Mouse (Mus musculus): ENCODE results near the gene Olfr324. TPM values are rescaled to one million over a fixed set of nuclear protein-coding genes. Genes with fewer than 3 reads are reported as not detected.
A peak's percentile ranks its signal among the peaks of the same experiment; 100 is the strongest.

The Olfr324 gene
- not detected for total RNA-seq (2021)
- long read RNA-seq, experiment 1 = 0 reads
- long read RNA-seq, experiment 2 = 0 reads

DNA sequence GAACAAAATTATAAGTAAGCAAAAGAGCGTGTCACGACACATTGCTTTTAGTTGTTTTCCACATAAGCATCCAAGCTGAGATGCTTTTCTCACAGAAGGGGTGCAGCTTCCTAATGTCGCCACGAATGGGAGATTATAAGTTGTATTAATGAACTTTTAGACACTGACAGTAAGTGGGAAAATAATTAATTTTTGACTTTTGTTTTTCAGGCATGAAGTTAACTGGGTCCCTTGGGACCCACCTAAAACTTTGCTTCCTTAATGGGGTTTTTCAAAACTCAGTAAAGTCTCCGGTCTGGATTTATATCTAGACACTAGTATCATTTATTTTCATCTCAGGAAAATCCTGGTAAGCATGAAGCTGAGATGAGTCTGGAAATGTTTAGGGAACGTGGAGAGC, at the start of gene Olfr324:
Olfr324 (plus strand) TSS at position 301 of the 400 bp plus-strand sequence.
- DNase-seq (ENCODE audit: low spot score in 2 of 2) = no peak
- intact Hi-C loops (cut with DNase I) = no loop called here

DNA sequence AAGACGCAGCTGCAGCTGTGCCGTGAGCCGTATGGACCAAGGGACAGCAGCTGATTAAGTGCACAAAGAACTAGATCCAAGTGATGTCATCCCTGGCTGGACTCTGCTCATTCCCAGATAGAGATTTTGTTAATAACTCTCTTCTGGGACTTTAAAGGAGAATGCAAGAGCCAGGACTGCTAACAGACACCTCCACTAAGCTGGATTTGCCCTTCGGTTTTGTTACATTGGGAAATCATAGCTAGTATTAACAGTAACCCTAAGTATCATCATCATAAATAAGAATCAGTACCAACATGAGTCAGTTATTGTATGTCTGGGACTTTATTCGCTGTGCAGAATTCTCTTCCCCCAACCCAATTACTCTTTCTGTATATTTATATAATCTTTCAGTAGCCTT, 48.6 kb upstream of the Olfr324 start, which contains the start of gene Olfr329-ps:
Olfr329-ps (minus strand) TSS at position 101 of the 400 bp plus-strand sequence.
- DNase-seq (ENCODE audit: low spot score in 2 of 2) = no peak
- intact Hi-C loops (cut with DNase I) = no loop called here

DNA sequence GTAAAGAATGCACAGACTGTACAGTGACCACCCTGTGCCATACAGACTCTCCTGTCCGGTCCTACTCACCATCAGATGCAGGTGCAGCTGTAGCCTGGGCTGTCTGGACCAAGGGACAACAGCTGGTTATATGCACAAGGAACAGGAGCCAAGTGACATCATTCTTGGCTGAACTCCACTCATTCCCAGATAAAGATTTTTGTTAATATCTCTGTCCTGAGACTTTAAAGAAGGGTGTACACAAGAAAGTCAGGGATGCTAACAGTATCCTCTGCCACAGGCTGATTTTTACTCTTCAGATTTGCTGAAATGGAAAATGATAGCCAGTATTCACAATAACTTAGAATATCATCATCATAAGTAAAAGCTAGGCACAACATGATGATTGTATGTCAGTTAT, 39.4 kb upstream of the Olfr324 start, which contains the start of gene Olfr328:
Olfr328 (minus strand) TSS at position 101 of the 400 bp plus-strand sequence.
- no peak for DNase-seq (ENCODE audit: low spot score in 2 of 2)
- intact Hi-C loops (cut with DNase I) = no loop called here

DNA sequence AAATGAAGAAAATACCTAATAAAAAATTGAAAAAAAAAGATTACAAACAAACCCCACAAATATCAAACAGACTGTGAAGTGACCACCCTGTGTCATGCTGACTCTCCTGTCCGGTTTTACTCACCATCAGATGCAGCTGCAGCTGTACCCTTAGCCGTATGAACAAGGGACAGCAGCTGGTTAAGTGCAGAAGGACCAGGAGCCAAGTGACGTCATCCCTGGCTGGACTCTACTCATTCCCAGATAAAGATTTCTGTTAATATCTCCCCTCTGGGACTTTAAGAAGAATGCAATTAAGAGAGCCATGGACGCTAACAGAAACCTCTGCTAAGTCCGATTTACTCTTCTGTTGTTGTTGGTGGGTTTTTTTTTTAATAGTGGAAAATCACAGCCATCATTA, 24.5 kb upstream of the Olfr324 start, which contains the start of gene Olfr224:
Olfr224 (minus strand) TSS at position 149 of the 400 bp plus-strand sequence.
- intact Hi-C loops (cut with DNase I) = no loop called here
- DNase-seq (ENCODE audit: low spot score in 2 of 2) = no peak

DNA sequence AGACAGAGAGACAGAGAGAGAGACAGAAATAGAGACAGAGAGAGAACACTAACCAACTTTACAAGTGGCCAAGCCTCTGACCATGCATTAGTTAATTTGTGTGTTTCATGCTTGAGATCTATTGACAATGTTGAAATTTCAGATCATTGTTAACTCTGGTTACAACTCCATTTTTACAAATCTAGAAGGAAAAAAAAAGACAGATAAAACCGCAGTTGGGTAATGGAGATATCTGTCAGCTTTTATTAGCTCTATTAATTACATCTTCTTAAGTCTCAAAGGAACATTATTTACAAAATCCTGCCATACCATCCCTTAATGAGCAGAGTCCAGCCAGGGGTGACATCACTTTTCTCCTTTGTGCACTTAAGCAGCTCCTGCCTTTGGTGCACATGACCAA, 17.5 kb upstream of the Olfr324 start, which contains the start of gene Olfr325:
Olfr325 (plus strand) TSS at position 301 of the 400 bp plus-strand sequence.
- intact Hi-C loops (cut with DNase I) = no loop called here
- no peak for DNase-seq (ENCODE audit: low spot score in 2 of 2)

DNA sequence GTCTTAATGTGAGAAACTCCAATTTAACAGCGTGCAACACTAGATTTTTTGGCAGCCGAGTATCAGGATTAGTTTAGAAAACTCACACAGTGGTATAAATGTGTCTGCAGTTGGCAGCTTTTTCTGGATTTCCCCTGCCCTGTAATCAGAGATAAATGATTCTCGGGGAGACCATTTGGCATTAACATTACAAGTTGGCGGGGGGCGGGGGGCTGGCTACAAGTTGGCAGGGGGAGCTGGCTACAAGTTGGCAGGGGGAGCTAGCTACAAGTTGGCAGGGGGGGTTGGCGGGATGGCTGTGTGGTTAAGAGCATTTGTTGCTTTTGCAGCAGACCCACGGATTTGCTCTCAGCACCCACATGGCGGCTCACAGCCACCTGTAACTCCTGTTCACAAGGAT, 16.3 kb upstream of the Olfr324 start:
- intact Hi-C loops (cut with DNase I) = no loop called here
- DNase-seq (ENCODE audit: low spot score in 2 of 2) = peak; percentile 20 to 52

DNA sequence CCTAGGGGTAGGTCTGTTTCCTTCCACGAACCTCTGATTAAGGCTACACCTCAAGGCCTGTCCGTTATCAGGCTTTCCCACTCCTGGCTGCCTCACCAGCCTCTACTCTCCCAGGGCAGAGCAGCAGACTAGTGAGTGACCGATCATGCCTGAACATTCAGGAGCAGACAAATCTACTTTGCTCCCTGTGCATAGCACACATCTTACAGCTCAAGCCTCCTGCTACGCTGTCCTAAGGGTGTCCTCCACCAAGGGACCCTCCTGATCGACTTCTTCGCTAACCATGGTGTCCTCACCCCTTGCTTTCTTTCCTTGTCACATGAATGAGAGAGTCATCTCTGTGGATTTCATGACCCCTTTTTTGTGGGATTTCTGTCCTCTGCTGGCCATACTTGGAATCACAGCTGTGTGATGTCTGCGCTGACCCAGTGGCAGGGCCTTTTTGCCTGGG, 7.0 kb upstream of the Olfr324 start:
- peak in 1 of 2 experiments; percentile 28 for DNase-seq (ENCODE audit: low spot score in 2 of 2)
- intact Hi-C loops (cut with DNase I) = loop anchor here (10.0 kb wide), 1 partner anchor 183 kb away; no protein-coding TSS in a partner anchor

DNA sequence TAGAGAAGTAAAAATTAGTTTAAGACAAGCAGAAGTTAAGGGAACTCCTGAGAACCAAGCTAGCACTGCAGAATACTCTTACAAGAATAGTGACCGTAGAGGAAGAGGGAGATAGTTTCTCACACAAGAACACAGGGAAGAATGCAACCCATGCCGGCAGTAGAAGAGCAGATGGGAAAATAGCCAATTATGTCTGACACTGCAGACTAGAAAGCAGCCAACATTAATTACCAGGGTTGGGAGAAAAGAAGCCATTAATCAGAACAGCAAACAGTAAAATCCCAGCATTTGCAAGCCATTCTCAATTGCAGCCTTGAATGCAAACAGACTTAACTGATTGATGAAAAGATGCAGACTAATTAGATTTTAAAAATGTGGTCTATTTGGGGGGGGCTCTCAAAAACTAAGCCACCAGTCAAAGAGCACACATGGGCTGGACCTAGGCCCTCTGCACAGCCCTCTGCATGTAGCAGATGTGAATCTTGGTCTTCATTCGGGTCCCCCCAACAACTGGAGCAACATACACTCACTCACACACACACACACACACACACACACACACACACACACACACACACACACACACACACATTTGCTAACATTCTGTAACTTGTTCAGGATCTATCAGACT, 6.2 kb upstream of the Olfr324 start:
- intact Hi-C loops (cut with DNase I) = loop anchor here (10.0 kb wide), 1 partner anchor 184 kb away; no protein-coding TSS in a partner anchor
- no peak for DNase-seq (ENCODE audit: low spot score in 2 of 2)

DNA sequence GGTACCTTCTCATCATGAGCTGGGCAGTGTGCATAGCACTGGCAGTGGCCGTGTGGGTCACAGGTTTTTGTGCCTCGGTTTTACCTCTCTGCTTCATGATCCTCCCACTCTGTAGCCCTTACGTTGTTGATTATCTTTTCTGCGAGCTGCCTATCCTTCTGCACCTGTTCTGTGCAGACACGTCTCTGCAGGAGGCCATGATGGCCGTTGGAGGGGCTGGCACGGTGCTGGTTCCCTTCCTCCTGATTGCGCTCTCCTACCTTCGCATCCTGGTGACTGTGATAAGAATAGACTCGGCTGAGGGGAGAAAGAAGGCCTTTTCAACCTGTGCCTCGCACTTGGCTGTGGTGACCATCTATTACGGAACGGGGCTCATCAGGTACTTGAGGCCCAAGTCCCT, 2.9 kb downstream of the Olfr324 start:
- DNase-seq (ENCODE audit: low spot score in 2 of 2) = no peak
- intact Hi-C loops (cut with DNase I) = no loop called here

DNA sequence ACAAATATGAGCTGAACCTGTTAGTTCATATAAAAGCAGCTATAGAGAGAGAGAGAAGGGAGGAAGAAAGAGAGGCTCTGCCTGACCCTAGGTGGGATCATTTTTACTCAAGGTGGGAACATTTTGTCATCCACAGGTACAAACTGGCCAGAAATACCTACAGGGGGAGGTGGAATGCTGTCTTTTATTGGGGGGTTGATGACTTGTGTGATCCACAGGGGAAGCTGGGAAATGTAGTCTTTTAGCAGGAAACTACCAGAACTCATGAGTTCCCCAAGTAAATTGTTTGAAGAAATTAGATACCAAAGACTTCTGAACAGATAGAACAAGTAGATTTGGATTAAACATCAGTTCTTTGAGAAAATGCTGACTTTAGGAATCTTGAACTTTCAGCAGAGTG, 7.1 kb downstream of the Olfr324 start:
- intact Hi-C loops (cut with DNase I) = no loop called here

DNA sequence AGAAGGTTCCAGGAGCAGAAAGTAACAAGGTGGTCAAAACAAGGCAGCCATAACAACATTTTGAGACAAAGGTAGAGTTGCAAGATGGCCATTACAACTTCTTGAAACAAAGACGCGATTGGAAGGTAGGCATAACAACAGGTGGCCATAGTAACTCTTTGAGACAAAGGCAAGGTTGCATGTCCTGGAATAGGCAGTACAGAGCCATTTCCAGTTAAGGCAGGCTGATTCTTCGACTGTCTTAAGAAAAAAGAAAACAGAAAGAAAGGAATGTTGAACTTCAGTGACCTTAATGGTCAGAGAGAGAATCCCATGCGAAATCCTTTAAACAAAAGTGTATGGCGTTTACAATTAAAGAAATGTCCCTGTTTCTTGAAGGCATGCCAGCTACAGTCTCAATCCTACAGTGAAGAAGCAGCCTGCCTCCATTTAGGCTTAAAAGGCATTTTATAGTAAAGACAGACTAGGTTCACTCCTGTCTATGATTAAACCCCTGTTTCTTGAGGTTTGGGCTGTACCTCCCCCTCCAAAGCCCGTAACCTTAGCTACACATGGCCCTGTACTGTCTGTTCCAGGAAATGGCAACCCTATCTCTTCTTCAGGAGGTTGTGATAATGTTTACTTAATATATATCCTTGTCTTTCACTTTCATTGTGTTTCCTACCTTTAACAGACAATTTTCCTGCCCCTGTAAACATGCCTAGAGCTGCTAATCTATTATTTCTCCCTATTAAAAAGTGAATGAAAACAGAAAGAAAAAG, 8.1 kb downstream of the Olfr324 start:
- intact Hi-C loops (cut with DNase I) = no loop called here

More for the DNA sequence above, 7.1 kb downstream of the Olfr324 start:
- no peak for DNase-seq (ENCODE audit: low spot score in 2 of 2)

DNA sequence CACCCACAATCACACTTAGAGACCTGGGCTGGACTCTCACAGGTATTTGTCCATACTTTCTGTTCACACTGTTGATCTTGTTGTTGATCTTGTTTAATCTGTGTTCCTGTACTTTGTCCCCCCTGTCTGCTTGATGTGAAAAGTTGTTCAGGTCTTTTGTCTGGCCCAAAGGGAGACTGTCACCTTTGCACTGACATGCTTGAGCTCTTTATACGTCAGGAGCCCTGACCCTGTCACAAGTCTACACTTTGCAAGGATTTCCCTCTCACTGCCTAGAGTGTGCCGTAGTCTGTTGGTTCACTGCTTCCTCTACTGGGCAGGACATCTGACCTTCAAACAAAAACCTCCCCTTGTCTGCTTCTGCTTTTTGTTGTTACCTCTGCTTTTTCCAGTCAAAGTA, 9.8 kb downstream of the Olfr324 start:
- no peak for DNase-seq (ENCODE audit: low spot score in 2 of 2)
- intact Hi-C loops (cut with DNase I) = no loop called here

More for the DNA sequence above, 8.1 kb downstream of the Olfr324 start:
- no peak for DNase-seq (ENCODE audit: low spot score in 2 of 2)

DNA sequence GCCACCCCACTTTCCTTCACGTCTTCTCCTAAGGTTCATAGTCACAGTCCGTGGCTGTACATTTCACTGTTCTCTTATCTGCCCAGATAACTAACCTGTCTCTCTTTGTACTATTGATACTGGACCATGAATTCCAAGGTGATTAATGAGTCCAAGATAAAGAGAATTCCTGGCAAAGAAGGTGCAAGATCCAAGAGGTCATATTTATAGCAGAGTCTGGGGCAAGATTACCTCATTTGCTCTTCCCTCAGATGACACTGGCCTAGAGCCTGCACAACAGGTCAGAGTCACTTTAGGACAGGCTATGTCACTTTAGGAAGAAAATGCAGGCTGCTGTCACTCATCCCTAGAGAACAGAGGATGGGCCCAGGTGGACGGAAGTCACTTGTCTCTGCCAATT, 10.3 kb downstream of the Olfr324 start:
- no peak for DNase-seq (ENCODE audit: low spot score in 2 of 2)
- intact Hi-C loops (cut with DNase I) = no loop called here

DNA sequence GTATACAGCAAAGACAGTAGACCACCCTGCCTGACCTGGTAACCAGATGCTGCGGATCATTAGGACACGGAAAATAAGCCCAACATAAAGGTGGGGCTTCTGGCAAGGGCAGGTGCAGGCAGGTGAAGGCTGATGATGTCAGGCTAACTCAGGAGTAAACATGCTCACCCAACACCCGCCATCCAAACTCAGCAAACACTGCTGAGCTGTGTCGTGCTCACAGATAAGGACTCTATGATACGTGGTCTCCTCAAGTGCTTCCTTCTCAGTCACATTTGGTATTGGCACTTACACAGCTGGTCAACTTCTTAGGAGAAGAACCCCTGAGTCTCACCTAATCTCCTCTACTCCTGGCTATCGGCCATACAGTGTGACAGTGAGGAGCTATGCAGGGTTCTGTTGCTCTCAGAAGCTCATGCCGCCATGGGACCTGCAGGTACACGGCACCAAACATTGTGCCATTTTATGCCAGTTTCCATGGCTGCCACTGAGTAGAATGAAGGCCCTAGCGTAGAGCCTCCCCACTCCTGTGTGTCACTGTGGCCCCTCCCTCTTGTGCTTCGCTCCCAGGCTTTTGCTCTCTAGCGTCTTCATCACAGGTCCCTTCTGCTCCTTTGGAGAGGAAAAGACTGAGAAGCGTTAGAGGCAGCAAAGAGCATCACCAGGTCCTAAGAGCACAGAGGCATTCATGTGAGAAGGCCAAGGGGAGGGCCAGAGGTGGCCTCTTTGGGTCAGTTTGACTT, 11.4 kb downstream of the Olfr324 start:
- no peak for DNase-seq (ENCODE audit: low spot score in 2 of 2)
- intact Hi-C loops (cut with DNase I) = no loop called here

DNA sequence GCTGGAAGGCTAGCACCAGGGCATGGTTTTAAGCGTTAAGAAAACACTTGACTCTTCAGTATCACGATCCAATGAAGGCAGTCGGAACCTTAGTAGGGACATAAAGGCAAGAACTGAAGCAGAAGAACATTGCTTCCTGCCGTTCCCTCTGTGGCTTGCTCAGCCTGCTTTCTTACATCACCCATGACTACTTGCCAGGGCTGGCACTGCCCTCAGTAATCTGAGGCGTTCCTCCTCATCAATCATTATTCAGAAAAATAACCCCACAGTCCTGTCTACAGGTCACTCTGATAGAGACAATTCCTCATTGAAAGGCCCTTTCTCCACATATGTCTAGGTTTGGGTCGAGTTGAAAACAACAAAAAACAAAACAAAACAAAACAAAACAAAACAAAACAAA, 12.1 kb downstream of the Olfr324 start:
- no peak for DNase-seq (ENCODE audit: low spot score in 2 of 2)
- intact Hi-C loops (cut with DNase I) = no loop called here

DNA sequence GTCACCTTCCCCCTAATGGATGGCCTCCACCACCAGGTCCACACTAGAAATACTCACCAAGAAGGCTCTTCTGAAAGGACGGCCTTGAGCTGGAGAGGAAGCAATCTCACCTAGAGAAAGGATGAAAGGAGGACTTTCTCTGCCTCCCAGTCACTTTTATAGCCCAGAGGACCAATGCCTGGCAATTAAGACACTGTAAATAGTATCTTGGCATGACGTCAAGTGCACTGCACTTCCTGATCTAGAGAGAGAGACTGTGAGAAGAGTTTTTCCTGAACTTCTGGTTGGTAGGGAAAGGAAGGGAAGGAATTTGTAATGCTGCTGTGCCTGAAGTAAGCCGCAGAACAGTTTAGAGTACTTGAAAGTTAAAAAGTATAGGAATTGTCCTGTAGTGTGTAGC, 18.4 kb downstream of the Olfr324 start:
- intact Hi-C loops (cut with DNase I) = no loop called here
- no peak for DNase-seq (ENCODE audit: low spot score in 2 of 2)

DNA sequence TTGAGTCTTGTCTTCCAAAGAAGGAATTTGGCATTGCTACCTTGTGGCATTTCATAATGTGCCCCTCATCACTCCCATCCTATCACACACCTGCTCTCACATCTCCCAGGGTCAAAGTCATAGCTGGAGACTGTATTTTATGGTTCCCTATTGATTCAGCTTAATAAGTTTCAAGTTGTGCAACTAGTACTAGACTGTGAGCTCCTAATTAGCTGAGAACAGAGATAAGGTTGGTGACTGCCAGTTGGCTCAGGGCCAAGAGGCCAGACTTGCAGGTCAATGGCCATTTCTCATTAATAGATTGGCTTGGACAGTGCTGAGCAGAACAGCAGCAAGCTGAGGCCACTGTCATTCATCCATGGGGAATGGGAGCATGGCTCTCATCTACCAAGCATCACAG, 19.6 kb downstream of the Olfr324 start:
- DNase-seq (ENCODE audit: low spot score in 2 of 2) = no peak
- intact Hi-C loops (cut with DNase I) = no loop called here

DNA sequence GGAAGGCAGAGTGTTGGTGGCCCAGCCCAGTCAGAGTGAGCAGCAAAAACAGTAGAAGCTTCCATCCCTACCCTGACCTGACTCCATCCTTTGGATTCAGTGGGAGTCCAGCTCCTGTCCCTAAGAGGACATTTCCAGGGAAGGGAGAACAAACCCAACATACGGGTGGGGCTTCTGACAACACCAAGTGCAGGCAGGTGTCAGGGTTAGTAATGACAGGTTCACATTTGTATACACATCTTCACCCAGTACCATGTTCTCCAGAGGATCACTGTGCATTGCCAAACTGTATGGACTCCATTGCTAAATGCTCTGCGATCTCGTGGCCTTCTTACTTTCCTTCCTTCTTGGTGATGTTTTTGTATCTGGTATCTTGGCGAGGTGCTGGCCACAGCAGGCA, 21.1 kb downstream of the Olfr324 start, which contains the start of gene 2210407C18Rik:
2210407C18Rik (minus strand) TSS at position 101 of the 400 bp plus-strand sequence.
- intact Hi-C loops (cut with DNase I) = no loop called here
- DNase-seq (ENCODE audit: low spot score in 2 of 2) = no peak

DNA sequence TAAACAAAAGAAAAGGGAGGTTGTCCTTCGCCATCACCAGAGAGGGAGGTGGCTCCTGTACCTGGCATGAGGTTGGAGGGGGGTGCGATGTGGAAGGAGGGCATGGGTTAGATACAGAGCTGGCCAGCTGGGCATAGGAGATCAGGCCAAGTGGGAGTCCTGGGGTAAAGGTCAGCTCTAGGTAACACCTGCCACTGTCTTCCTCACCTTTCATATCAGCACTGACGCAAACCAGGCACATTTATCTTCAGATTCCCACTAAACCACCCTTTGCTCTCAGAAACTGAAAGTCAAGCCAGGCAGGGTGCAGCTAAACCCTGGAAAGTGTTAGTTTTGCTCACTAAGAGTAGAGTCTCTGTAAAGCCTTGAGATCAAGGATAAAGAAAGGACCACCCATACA, 23.5 kb downstream of the Olfr324 start:
- intact Hi-C loops (cut with DNase I) = no loop called here
- DNase-seq (ENCODE audit: low spot score in 2 of 2) = no peak

DNA sequence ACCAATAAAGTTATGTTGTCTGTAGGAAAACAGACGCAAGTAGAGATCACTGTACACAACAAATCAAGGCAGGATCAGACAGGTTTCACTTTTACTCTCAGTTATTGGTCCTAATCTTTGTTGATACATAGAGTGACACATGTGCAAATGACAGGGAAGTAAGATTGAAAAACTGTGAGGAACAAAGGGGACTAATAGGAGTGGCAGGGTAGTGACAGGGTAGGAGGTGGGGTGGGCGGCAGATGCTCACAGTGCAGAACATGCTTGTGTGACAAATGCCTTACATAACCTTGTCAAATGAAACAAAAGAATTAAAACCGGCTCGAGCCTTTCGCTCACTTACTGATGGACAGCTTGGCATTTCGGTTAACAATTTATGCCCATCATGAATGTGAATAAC, 23.9 kb downstream of the Olfr324 start:
- intact Hi-C loops (cut with DNase I) = no loop called here
- DNase-seq (ENCODE audit: low spot score in 2 of 2) = no peak

All from left cerebral cortex, postnatal 14 days (tissue).